Mouse (Mus musculus) cerebellum, adult 2 months (tissue): ENCODE results near the gene Peak1.

Experiments used
- CTCF ChIP-seq: fragments of 200-500 bp; IDR thresholded peaks from 2 replicates; pipeline ENCODE4 v1.5.1; 2011; ENCODE audit warnings: low read depth, mild to moderate bottlenecking, control low read depth, low read length, moderate library complexity, borderline replicate concordance; ENCODE audit not compliant: insufficient read depth
- POLR2A ChIP-seq: fragments of 200-500 bp; IDR thresholded peaks from 2 replicates; pipeline ENCODE4 v1.6.1; 2011; ENCODE audit warnings: low read length, control low read depth, borderline replicate concordance; ENCODE audit not compliant: insufficient read depth

- no peak for TF ChIP-seq POLR2A
- TF ChIP-seq CTCF = no peak
These were observed 210.4 kb downstream of the Peak1 start for GRCm38 (mm10) chr9:56207516-56207915.
